Mouse (Mus musculus) CD8-positive naive resting alpha-beta T cell, adult 57 days (primary cell): ENCODE measurements around the gene Atp5g3. TPM values are rescaled to one million over a fixed set of nuclear protein-coding genes. Genes with fewer than 3 reads are reported as not detected.

Source experiments
- total RNA-seq: library from RNA; stranded (reverse); gene quantifications from one replicate; pipeline ENCODE4 v1.2.4, GENCODE M21; 2023

Atp5g3 gene
- 162 TPM for total RNA-seq

DNA sequence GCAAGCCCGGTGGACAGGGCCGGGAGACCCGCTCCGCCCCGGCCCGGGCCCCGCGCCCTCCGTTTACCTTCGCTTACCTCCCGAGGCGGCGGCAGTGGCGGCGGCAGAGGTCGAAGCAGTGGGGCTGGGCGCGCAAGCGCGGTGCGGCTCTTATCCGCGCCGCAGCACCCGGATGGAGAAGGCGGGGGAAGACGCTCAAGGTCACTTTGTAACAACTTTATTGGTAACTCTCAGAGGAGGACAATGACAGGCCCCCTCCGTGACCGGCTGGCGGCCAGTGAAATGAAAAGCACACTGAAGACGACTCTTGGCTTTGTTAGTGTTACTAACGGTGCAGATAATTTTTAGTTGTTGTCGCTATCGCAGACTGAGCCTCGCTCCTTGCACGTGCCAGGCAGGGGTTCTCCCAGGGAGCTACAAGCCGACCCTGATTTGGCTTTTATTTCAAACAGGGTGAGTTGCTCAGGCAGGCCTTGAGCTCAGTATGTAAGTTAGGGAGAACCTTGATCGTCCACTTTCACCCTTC is at the start of gene Atp5g3:
TSS of gene Atp5g3 (minus strand) at position 152 of the 526 bp plus-strand sequence.

DNA sequence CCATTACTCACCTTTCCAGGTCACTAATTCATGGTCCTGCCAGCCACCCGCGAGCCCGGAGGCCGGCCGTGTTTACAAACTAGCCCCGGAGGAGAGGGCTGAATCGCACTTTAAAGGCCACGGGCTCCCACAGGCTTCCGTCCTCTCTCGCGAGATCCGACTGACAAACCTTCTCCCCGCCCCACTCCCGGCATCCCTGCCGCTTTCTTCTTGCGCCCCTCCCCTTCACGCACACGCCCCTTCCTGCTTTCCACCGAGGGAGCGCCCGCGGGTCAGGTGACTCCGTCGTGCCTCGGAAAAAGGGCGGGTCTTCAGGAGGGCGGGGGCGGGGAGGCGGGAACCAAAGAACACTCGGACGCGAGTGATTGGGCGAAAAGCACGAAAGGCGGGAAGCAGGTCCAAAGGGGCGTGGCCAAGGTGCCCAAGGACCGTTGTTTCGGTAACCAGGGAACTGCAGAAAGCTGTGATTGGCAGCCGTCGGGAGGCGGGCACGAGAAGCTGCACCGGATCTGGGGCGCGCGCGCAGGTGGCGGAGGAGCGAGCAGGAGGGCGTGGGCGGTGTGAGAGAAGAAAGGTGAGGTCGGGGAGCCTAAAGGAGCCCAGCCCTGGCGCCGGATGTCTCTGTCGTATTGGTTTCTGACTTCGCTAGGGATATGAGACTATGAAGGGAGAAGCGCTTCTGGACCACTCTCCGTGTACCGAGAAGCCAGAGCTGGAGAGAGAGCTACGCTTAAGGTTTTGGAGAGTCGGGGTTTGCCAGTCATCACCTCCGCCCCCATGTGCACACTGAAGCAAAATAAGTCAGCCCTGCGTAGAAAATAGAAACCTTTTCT is 18.4 kb downstream of the Atp5g3 start, which contains the start of gene Atf2:
TSS of gene Atf2 (minus strand) at position 176 of the 833 bp plus-strand sequence.

Other genes with a start within 250 kb of the Atp5g3 start
- not detected for gene Chn1, start 136.0 kb downstream of the Atp5g3 start, total RNA-seq
- 90.9 TPM for gene Atf2, start 18.7 kb downstream of the Atp5g3 start, total RNA-seq